Mouse (Mus musculus) liver, adult 2 months (tissue): Measurements from ENCODE around the gene Grtp1. TPM values are rescaled to one million over a fixed set of nuclear protein-coding genes. Genes with fewer than 3 reads are reported as not detected.

Source experiments
- DNase-seq: peaks from one replicate; pipeline ENCODE4 v3.0.0-alpha.2; 2011; ENCODE audit warnings: low read depth, low spot score; ENCODE audit errors: extremely low read depth
- H3K27ac ChIP-seq: fragments of 200-500 bp; replicated peaks from 2 replicates; pipeline ENCODE4 v1.5.1; 2012; ENCODE audit warnings: low read depth, mild to moderate bottlenecking, control low read depth, inconsistent platforms, low read length; ENCODE audit not compliant: insufficient read depth
- H3K27me3 ChIP-seq: fragments of 200-500 bp; 2 replicates; pipeline ENCODE4 v1.6.1; 2012; ENCODE audit warnings: mild to moderate bottlenecking, moderate library complexity, low read length, inconsistent platforms; ENCODE audit not compliant: control insufficient read depth, insufficient read depth
- H3K36me3 ChIP-seq: fragments of 200-500 bp; 2 replicates; pipeline ENCODE4 v1.6.1; 2012; ENCODE audit warnings: low read length, inconsistent platforms; ENCODE audit not compliant: control insufficient read depth, insufficient read depth
- H3K4me1 ChIP-seq: fragments of 200-500 bp; 2 replicates; pipeline ENCODE4 v1.6.1; 2011; ENCODE audit warnings: low read length; ENCODE audit not compliant: control insufficient read depth, insufficient read depth
- H3K4me3 ChIP-seq: fragments of 200-500 bp; 2 replicates; pipeline ENCODE4 v1.5.1; 2011; ENCODE audit warnings: low read depth, mild to moderate bottlenecking, control low read depth, low read length, moderate library complexity; ENCODE audit not compliant: insufficient read depth
- H3K79me2 ChIP-seq: fragments of 200-500 bp; 2 replicates; pipeline ENCODE4 v1.6.1; 2012; ENCODE audit warnings: inconsistent platforms, mild to moderate bottlenecking, low read length, moderate library complexity; ENCODE audit not compliant: control insufficient read depth, insufficient read depth
- H3K9ac ChIP-seq: fragments of 200-500 bp; 2 replicates; pipeline ENCODE4 v1.6.1; 2012; ENCODE audit warnings: low read depth, mild to moderate bottlenecking, control low read depth, inconsistent platforms, low read length
- CTCF ChIP-seq: fragments of 200-500 bp; IDR thresholded peaks from 2 replicates; pipeline ENCODE4 v1.5.1; 2011; ENCODE audit warnings: low read depth, low read length, control low read depth
- POLR2A ChIP-seq: fragments of 200-500 bp; IDR thresholded peaks from 2 replicates; pipeline ENCODE4 v1.6.1; 2011; ENCODE audit warnings: low read length, control low read depth; ENCODE audit not compliant: insufficient read depth; ENCODE audit errors: extremely low read depth
- WGBS: fragments of 180-500 bp; shearing (Covaris S2); methylation state at CpG from one replicate; pipeline ENCODE4 v1.1.7; 2018; 5-methylcytosine and 5-hydroxymethylcytosine counted together
- polyA plus RNA-seq: library from polyadenylated mRNA; depleted of rRNA; stranded (reverse); fragments of >200 nt; gene quantifications from 2 replicates; pipeline ENCODE4 v1.2.3, GENCODE M21; 2012
- total RNA-seq: library from RNA; depleted of rRNA; stranded (reverse); fragments of >200 nt; gene quantifications from 2 replicates; pipeline ENCODE4 v1.2.3, GENCODE M21; 2014

Gene Grtp1
- total and polyA plus RNA-seq, 2 experiments, result 25.5 to 30.3 TPM

- Histone ChIP-seq H3K27ac (no peak overlapping the region), H3K4me3 (no peak overlapping the region), H3K27me3 (no peaks in the 10 kb centered on the region; the same call in 1 of the 2 replicates), H3K79me2 (no peaks in the 10 kb centered on the region), H3K9ac (no peak overlapping the region), H3K36me3 (no peaks in the 10 kb centered on the region), H3K4me1 (no peaks in the 10 kb centered on the region)
- TF ChIP-seq CTCF (no peak), POLR2A (no peak)
- DNase-seq, result no peak
- WGBS, result 71% methylated on average over 9 of the region's 9 CpGs
Measured at GRCm38 (mm10) chr8:13224426-13224825, 24.0 kb upstream of the Grtp1 start.

- H3K27me3 ChIP-seq, result no peaks in the 10 kb centered on the region
- H3K36me3 ChIP-seq, result no peaks in the 10 kb centered on the region
- no peaks in the 10 kb centered on the region for H3K79me2 ChIP-seq
- H3K4me1 ChIP-seq, result peaks cover 3% of the 10 kb centered on the region; the same call in 1 of the 2 replicates
- H3K9ac ChIP-seq, result no peak overlapping the region
- TF ChIP-seq CTCF (no peak), POLR2A (no peak)
- 85% methylated on average over 4 of the region's 4 CpGs for WGBS
- no peak overlapping the region for H3K27ac ChIP-seq
- no peak for DNase-seq
- H3K4me3 ChIP-seq, result no peak overlapping the region
Measured at GRCm38 (mm10) chr8:13218441-13218840, 18.0 kb upstream of the Grtp1 start.

DNA sequence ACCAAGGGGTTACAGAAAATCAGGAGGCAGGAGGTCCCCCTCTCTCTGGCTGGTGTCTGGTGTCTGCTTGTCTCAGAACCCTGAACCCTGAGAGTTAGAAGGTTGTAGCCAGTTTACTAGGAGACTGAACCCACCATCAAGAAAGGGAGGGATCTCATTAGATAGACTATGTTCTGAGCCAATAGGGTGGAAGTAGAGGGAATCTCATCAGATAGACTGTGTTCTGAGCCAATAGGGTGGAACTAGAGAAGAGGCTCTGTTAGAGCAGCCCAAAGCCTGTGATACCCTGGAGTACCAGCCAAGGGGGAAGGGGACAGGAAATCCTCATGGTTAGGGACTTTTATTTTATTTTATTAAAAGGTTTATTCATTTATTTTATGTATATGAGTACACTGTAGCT, 17.6 kb upstream of the Grtp1 start:
- no peaks in the 10 kb centered on the region for H3K79me2 ChIP-seq
- no peak overlapping the region for H3K27ac ChIP-seq
- TF ChIP-seq CTCF (no peak), POLR2A (no peak)
- H3K27me3 ChIP-seq, result no peaks in the 10 kb centered on the region
- H3K36me3 ChIP-seq, result no peaks in the 10 kb centered on the region
- peaks cover 3% of the 10 kb centered on the region; the same call in 1 of the 2 replicates for H3K4me1 ChIP-seq
- no peak overlapping the region for H3K4me3 ChIP-seq
- no peak overlapping the region for H3K9ac ChIP-seq
- no peak for DNase-seq

DNA sequence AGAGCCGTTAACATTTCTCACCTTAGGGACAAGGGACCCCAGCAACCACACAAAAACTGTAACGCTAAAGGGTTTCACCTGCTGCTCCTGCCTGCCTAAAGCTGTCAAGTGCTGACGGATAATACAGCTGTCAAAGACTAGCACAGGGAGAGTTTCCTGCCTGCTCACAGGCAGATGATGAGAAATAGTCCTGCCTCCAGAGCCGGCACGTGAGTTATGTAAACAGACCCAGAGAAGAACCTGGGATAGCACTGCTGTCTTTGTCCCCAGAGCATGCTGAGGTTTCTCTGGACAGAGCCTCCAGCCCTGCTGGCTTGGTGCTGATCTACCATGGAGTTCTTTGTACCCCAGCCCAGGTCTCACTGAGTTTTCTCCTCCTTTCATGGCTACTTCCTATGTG, 16.7 kb upstream of the Grtp1 start:
- H3K9ac ChIP-seq, result no peak overlapping the region
- peaks cover 3% of the 10 kb centered on the region; the same call in 1 of the 2 replicates for H3K4me1 ChIP-seq
- TF ChIP-seq CTCF, result no peak
- no peak for TF ChIP-seq POLR2A
- H3K79me2 ChIP-seq, result no peaks in the 10 kb centered on the region
- H3K4me3 ChIP-seq, result no peak overlapping the region
- 39% methylated on average over 5 of the region's 5 CpGs for WGBS
- no peak overlapping the region for H3K27ac ChIP-seq
- H3K36me3 ChIP-seq, result no peaks in the 10 kb centered on the region
- no peak for DNase-seq
- no peaks in the 10 kb centered on the region for H3K27me3 ChIP-seq

DNA sequence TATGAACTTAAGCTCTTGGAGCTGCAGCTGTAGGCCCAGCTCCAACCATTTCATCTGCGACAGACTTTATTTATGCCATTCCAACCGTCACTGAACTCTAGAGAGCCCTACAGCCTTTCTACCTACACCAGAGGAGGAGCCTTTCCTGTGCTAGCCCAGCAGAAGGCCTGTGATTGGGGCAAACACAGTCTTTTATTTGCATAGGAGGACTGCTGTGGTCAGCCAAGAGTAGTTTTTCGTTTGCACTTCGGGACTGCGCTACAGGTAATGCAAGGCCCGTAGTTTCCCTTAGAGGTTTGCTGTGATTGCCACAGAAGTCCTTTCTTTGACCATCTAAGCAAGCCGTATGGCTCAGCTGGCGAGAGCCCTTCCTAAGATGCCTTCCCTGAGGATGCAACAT, 16.0 kb upstream of the Grtp1 start:
- no peak overlapping the region for H3K27ac ChIP-seq
- 28% methylated on average over 8 of the region's 8 CpGs for WGBS
- TF ChIP-seq POLR2A (no peak), CTCF (no peak)
- no peak overlapping the region for H3K9ac ChIP-seq
- no peak overlapping the region for H3K4me3 ChIP-seq
- no peaks in the 10 kb centered on the region for H3K36me3 ChIP-seq
- H3K27me3 ChIP-seq, result no peaks in the 10 kb centered on the region
- no peaks in the 10 kb centered on the region for H3K79me2 ChIP-seq
- peaks cover 3% of the 10 kb centered on the region; the same call in 1 of the 2 replicates for H3K4me1 ChIP-seq
- peak; percentile 56 for DNase-seq

GRCm38 (mm10) chr8:13213479-13214268, 13.3 kb upstream of the Grtp1 start:
- Histone ChIP-seq H3K4me1 (peaks cover 3% of the 10 kb centered on the region; the same call in 1 of the 2 replicates), H3K36me3 (no peaks in the 10 kb centered on the region), H3K27ac (no peak overlapping the region), H3K9ac (no peak overlapping the region), H3K79me2 (no peaks in the 10 kb centered on the region), H3K27me3 (no peaks in the 10 kb centered on the region), H3K4me3 (no peak overlapping the region)
- TF ChIP-seq CTCF (peak; percentile 94), POLR2A (no peak)
- peak; percentile 79 for DNase-seq
- 24% methylated on average over 10 of the region's 10 CpGs for WGBS
